Mouse (Mus musculus) retina, adult 2 months (tissue): ENCODE measurements at regions not wholly inside any gene's neighbourhood (a gene's known extent, or its start where the extent isn't known, plus 50 kb on each side); places are given as distances from the start of the nearest gene placed in this dataset.

ENCODE experiments used
- DNase-seq: peaks from one replicate; pipeline ENCODE4 v3.0.0-alpha.2; 2012; ENCODE audit warnings: low read depth, low spot score

DNA sequence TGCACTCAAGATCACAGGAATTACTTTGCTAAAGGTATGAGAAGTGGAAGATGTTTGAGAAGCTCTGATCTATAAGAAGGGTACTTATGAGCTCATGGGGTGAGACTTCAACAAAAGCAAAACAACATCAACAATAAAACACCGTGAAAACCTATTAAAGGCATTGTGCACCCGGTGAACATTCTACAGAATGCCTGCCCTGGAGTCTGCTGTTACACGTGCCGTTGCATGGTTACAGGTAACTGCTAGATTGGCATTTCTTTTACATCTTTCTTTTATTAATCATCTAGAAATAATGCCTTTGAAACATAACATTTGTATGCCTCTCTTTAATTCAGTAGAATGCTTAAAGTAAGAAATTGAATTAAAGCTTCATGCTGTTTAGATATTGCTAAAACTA lies 661.0 kb downstream of the Pcdh18 start:
- DNase-seq: no peak

GRCm38 (mm10) chr3:49093818-49094680 lies 663.1 kb downstream of the Pcdh18 start:
- peak; percentile 32 for DNase-seq

DNA sequence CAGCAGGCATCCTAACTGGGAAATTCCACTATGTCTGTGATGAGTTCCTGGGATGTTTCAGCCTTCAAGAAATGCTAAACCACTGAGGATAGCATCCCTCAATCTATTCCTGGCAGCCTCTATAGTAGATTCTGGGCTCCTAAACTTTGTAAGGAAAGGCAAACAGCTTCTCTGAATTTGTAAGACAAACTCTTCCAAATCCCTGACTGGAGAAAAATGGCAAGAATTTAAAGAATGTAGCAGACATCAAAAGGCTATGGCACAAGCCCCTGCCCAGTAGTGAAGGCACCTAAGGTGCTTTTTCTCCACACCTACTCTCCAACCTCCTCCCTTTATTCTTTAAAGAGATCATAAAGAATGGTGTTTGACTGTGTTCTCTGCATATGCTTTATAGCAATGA lies 688.3 kb downstream of the Pcdh18 start:
- DNase-seq: no peak

DNA sequence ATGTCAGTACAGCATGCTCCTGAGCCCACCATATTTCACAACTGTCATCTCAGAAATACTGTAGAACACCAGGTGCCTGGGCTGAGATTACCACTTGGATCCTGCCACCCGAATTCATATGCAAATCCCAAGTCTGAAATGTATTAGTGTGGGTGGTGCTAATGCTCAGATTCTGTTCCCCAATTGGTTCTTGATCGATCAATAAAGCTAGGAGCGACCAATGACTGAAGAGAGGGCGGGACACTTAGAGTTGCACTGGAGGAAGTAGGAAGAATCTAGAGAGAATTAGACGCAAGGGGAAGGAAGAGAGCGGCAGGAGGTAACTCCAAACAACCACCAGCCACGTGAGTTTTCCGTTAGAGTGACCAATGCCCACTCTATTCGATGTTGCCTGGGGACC lies 695.0 kb downstream of the Pcdh18 start:
- no peak for DNase-seq

DNA sequence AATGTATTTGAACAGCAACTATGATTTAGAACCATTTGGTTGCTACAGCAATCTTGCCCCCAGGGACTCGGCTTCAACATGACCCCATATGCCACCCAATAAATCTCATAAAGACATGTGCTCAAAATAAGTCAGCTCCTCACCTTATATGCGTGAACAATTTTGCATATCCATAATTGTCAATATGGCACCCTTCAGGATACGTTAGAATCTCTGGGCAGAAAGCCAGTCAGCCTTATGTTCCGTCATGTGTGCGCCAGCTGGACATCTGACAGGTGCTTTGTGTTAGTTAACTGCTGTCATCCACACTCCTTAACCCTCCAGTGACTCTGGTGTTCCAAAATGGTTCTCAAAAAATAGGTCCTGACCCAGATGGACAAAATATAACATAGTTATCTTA lies 724.1 kb downstream of the Pcdh18 start:
- DNase-seq: no peak

GRCm38 (mm10) chr3:49009211-49009967 lies 747.7 kb downstream of the Pcdh18 start:
- no peak for DNase-seq
